Mouse (Mus musculus): ENCODE measurements around the gene Znhit1. TPM values are rescaled to one million over a fixed set of nuclear protein-coding genes. Genes with fewer than 3 reads are reported as not detected.

The Znhit1 gene
- 57.5 and 58.6 TPM in 2 replicates for polyA plus RNA-seq (2015; fragmentation: Nextera tagmentation; extraction: Ambion mirVana)

DNA sequence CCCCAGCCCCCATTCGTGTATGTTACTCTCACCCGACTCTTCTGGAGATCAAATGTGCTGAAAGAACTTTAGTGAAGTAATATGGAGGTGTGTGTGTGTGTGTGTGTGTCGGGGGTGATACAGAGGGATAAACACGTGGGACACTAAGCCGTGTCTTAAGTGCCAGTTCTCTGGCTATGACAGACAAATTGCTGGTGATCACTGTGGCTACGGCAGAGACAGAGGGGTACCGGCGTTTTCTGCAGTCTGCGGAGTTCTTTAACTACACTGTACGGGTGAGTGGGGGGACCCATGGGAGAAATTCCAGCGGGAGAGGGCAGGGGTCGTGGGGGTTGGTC lies at the start of gene Znhit1:
Gene Znhit1 (minus strand): TSS at position 88 of the 338 bp plus-strand sequence.

DNA sequence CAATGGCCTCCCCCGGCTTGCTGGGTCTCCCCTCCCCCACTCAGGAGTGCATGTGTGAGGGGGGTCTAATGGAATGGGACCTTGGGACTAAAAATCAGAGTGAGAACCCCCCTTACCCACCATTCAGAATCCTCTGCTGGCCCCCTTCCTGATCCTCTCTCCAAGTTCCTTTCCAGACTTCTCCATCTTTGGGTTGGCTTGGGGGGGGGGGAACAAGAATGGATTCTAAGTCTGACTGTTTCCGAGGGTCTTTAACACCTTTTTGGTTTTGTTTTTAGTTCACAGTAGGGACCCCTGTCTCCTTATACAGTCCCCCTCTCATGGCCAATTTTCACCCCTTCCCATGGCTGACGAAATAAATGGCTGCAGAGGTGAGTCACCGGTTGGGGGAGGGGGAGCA lies 38.3 kb upstream of the Znhit1 start, which contains the start of gene Vgf:
Gene Vgf (plus strand): TSS at position 301 of the 400 bp plus-strand sequence.

GRCm38 (mm10) chr5:136986695-136987137 lies 1.1 kb downstream of the Znhit1 start, which contains the start of gene Plod3:
Gene Plod3 (plus strand): TSS chr5:136987019.

DNA sequence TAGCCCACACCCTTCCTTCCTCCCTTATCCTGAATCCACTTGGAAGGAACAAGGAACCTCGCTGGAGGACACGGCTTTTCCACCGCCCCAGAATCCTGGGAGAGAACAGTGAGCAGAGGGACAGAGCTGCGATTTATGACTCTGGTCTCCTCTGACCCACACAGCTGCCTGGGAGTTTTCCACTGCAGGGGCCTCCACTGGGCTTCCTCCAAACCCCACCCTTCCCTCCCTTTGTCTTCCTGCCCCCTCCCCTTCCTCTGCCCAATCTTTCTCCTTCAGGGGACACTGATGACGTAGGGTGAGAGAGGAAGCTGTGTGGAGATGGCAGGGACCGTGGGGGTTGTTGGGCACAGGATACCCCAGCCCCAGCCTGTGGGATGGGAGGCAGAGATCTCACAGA lies 21.5 kb downstream of the Znhit1 start, which contains the start of gene Cldn15:
Gene Cldn15 (plus strand): TSS at position 286 of the 400 bp plus-strand sequence.

GRCm38 (mm10) chr5:136953015-136953414 lies 34.8 kb downstream of the Znhit1 start, which contains the start of gene Fis1:
Gene Fis1 (plus strand): TSS chr5:136953275.

MicroRNA genes within 50 kb of the gene (microRNA counts, 519-probe panel; counts per million panel counts)
- microRNA mmu-miR-702 = 88.3 counts per million

Other genes with a start within 250 kb of the Znhit1 start
- gene Col26a1, start 104.8 kb downstream of the Znhit1 start, polyA plus RNA-seq (2015; fragmentation: Nextera tagmentation; extraction: Ambion mirVana) = 12.4 and 16.5 TPM in 2 replicates
- gene Ift22, start 79.9 kb downstream of the Znhit1 start, polyA plus RNA-seq (2015; fragmentation: Nextera tagmentation; extraction: Ambion mirVana) = 13.7 and 19.2 TPM in 2 replicates
- gene Fis1, start 34.7 kb downstream of the Znhit1 start, polyA plus RNA-seq (2015; fragmentation: Nextera tagmentation; extraction: Ambion mirVana) = 287 and 303 TPM in 2 replicates
- gene Cldn15, start 21.4 kb downstream of the Znhit1 start, polyA plus RNA-seq (2015; fragmentation: Nextera tagmentation; extraction: Ambion mirVana) = 15.4 and 18.0 TPM in 2 replicates
- gene Plod3, start 1.0 kb downstream of the Znhit1 start, polyA plus RNA-seq (2015; fragmentation: Nextera tagmentation; extraction: Ambion mirVana) = 12.3 and 18.6 TPM in 2 replicates
- not detected in 2 replicates for gene Vgf, start 38.4 kb upstream of the Znhit1 start, polyA plus RNA-seq (2015; fragmentation: Nextera tagmentation; extraction: Ambion mirVana)
- gene Ap1s1, start 58.1 kb upstream of the Znhit1 start, polyA plus RNA-seq (2015; fragmentation: Nextera tagmentation; extraction: Ambion mirVana) = 99.2 and 99.6 TPM in 2 replicates
- gene Serpine1, start 84.2 kb upstream of the Znhit1 start, polyA plus RNA-seq (2015; fragmentation: Nextera tagmentation; extraction: Ambion mirVana) = 0.06 TPM in 2 replicates
- gene Trim56, start 128.2 kb upstream of the Znhit1 start, polyA plus RNA-seq (2015; fragmentation: Nextera tagmentation; extraction: Ambion mirVana) = 15.6 and 17.3 TPM in 2 replicates
- not detected in 2 replicates for gene Muc3, start 161.3 kb upstream of the Znhit1 start, polyA plus RNA-seq (2015; fragmentation: Nextera tagmentation; extraction: Ambion mirVana)
- gene Muc3a, start 224.4 kb upstream of the Znhit1 start, polyA plus RNA-seq (2015; fragmentation: Nextera tagmentation; extraction: Ambion mirVana) = 0.11 and 0.23 TPM in 2 replicates

Data from spleen, postnatal 0 days (tissue).